Mouse (Mus musculus): ENCODE results near the gene Sufu. TPM values are rescaled to one million over a fixed set of nuclear protein-coding genes. Genes with fewer than 3 reads are reported as not detected.

Gene Sufu
- polyA plus RNA-seq, 1 experiment from 2014 or later: 21.8 TPM

DNA sequence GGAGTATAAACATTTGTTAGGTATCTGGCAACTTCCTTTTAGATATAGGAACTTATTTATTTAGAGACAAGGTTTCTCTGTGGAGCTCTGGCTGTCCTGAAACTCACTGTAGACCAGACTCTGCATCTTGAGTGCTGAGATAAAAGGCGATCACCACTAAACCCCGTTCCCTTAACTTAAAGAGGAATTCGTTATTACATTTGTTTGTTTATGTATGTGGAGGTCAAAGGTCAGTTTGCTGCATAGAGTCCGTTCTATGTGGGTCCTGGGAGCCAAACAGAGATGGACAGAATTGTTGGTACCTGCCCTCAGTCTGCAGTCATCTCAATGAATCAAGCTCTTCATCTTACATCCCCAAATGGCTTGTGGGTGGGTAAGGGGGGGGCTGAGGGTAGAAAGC is 20.8 kb upstream of the Sufu start:
- Histone ChIP-seq H3K4me2 (ENCODE audit: low read length) (no peak overlapping the region), H3K9ac (ENCODE audit: low read length) (no peak overlapping the region), H3K9me3 (replicated peaks; ENCODE audit: control insufficient read depth, low read length) (no peaks in the 10 kb centered on the region), H3K36me3 (ENCODE audit: control insufficient read depth, insufficient read depth, low read length) (peaks cover 49% of the 10 kb centered on the region), H3K27me3 (replicated peaks; ENCODE audit: control insufficient read depth, insufficient read depth, low read length) (no peaks in the 10 kb centered on the region), H3K27ac (ENCODE audit: low read depth, low read length) (no peak overlapping the region), H3K4me1 (ENCODE audit: control insufficient read depth, insufficient read depth, low read length) (no peaks in the 10 kb centered on the region; the same call in 1 of the 2 replicates), H3K4me3 (ENCODE audit: low read depth, low read length) (no peak overlapping the region)
- 66% methylated on average over 4 of the region's 4 CpGs for WGBS
- DNase-seq (ENCODE audit: low spot score) (no peak), ATAC-seq (no peak)

DNA sequence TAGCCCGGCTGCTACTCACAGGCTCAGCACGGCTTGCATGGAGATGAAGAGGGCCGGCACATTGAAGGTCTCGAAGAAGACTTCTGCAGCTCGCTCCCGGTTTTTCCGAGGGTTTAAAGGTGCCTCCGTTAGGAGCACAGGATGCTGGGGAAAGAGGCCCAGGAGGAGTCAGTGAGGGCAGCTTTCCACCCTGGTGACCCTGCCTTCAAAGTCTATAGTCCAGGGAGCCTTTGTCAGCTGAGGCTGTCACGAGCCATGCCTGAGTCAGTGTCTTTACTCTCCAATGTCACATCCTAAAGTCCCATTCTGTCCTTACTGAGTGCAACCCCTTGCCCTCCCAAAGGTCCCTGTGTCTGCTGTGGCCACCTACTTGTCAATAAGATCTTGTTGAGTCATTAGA is 14.4 kb upstream of the Sufu start:
- Histone ChIP-seq H3K27ac (ENCODE audit: low read depth, low read length) (no peak overlapping the region), H3K4me3 (ENCODE audit: low read depth, low read length) (no peak overlapping the region), H3K36me3 (ENCODE audit: control insufficient read depth, insufficient read depth, low read length) (peaks cover 96% of the 10 kb centered on the region), H3K9ac (ENCODE audit: low read length) (no peak overlapping the region), H3K27me3 (replicated peaks; ENCODE audit: control insufficient read depth, insufficient read depth, low read length) (no peaks in the 10 kb centered on the region), H3K4me1 (ENCODE audit: control insufficient read depth, insufficient read depth, low read length) (no peaks in the 10 kb centered on the region), H3K4me2 (ENCODE audit: low read length) (no peak overlapping the region), H3K9me3 (replicated peaks; ENCODE audit: control insufficient read depth, low read length) (no peaks in the 10 kb centered on the region)
- WGBS: 95% methylated on average over 9 of the region's 9 CpGs
- ATAC-seq (no peak), DNase-seq (ENCODE audit: low spot score) (no peak)

DNA sequence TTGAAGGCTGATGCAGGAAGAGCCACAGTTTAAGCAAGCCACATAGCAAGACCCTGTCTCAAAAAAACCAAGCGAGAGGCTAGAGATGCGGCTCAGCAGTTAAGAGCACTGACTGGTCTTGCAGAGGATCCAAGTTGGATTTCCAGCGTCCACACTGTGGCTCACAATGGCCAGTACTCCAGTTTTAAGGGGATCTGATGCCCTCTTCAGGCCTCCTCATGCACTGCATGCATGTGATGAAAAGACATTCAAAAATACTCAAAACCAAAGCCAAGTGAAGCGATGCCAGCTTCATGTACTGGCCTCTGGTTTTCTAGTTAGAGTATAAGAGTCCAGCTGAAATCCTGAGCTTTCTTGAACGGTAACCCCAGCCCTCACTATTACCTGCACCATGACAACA is 6.8 kb upstream of the Sufu start:
- H3K4me3 ChIP-seq (ENCODE audit: low read depth, low read length): no peak overlapping the region
- WGBS: 88% methylated on average over 5 of the region's 5 CpGs

DNA sequence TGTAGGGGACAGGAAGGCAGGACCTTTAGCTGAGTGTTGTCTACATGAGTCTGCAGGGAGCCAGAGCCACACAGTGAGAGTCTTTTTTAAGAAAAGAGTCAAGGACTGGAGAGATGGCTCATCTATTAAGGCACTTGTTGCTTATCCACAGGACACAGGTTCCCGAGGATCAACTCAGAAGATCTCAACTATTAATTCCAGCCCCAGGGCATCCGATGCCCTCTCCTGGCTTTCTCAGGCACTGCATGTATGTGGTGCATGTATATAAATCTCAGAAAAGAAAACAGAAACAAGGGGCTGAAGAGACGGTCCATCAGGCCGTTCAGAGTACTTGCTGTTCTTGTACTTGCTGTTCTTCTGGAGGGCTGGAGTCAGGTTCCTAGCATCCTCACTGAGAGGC is 4.7 kb upstream of the Sufu start:
- no peaks in the 10 kb centered on the region for H3K9me3 ChIP-seq (replicated peaks; ENCODE audit: control insufficient read depth, low read length)
- H3K36me3 ChIP-seq (ENCODE audit: control insufficient read depth, insufficient read depth, low read length): peaks cover 26% of the 10 kb centered on the region
- H3K4me1 ChIP-seq (ENCODE audit: control insufficient read depth, insufficient read depth, low read length): peaks cover 14% of the 10 kb centered on the region
- no peak for ATAC-seq
- H3K27me3 ChIP-seq (replicated peaks; ENCODE audit: control insufficient read depth, insufficient read depth, low read length): no peaks in the 10 kb centered on the region
- no peak overlapping the region for H3K4me2 ChIP-seq (ENCODE audit: low read length)
- no peak overlapping the region for H3K4me3 ChIP-seq (ENCODE audit: low read depth, low read length)
- DNase-seq (ENCODE audit: low spot score): peak; percentile 47
- 41% methylated on average over 4 of the region's 4 CpGs for WGBS
- H3K27ac ChIP-seq (ENCODE audit: low read depth, low read length): no peak overlapping the region
- no peak overlapping the region for H3K9ac ChIP-seq (ENCODE audit: low read length)

More for the DNA sequence above, 6.8 kb upstream of the Sufu start:
- Histone ChIP-seq H3K36me3 (ENCODE audit: control insufficient read depth, insufficient read depth, low read length) (peaks cover 44% of the 10 kb centered on the region), H3K9me3 (replicated peaks; ENCODE audit: control insufficient read depth, low read length) (no peaks in the 10 kb centered on the region), H3K4me1 (ENCODE audit: control insufficient read depth, insufficient read depth, low read length) (peaks cover 12% of the 10 kb centered on the region), H3K27ac (ENCODE audit: low read depth, low read length) (no peak overlapping the region), H3K9ac (ENCODE audit: low read length) (no peak overlapping the region), H3K4me2 (ENCODE audit: low read length) (no peak overlapping the region), H3K27me3 (replicated peaks; ENCODE audit: control insufficient read depth, insufficient read depth, low read length) (no peaks in the 10 kb centered on the region)
- ATAC-seq (no peak), DNase-seq (ENCODE audit: low spot score) (no peak)

DNA sequence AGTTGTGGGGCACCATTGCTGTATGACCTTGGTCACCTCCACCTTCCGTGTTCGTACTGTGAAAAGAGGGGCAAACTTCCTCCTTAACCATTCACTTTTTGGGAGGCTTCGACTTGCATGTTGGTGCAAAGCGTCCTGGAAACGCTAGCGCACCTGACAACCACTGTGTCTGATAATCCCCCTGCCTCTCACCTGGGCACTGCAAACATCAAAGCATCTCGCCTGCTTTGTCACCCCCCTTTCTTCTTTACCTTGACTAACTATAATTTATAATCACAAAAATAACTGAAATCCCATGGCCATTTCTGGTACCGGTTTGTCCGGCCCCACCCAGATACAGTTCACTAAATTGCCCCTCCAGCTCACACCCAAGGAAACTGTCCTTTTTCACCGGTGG is 2.0 kb upstream of the Sufu start:
- H3K4me2 ChIP-seq (ENCODE audit: low read length): peak overlapping the region; percentile 97
- no peaks in the 10 kb centered on the region for H3K27me3 ChIP-seq (replicated peaks; ENCODE audit: control insufficient read depth, insufficient read depth, low read length)
- ATAC-seq: no peak
- H3K27ac ChIP-seq (ENCODE audit: low read depth, low read length): no peak overlapping the region
- no peak for DNase-seq (ENCODE audit: low spot score)
- H3K4me1 ChIP-seq (ENCODE audit: control insufficient read depth, insufficient read depth, low read length): peaks cover 27% of the 10 kb centered on the region
- peak overlapping the region; percentile 63 for H3K9ac ChIP-seq (ENCODE audit: low read length)
- H3K36me3 ChIP-seq (ENCODE audit: control insufficient read depth, insufficient read depth, low read length): peaks cover 16% of the 10 kb centered on the region
- no peaks in the 10 kb centered on the region for H3K9me3 ChIP-seq (replicated peaks; ENCODE audit: control insufficient read depth, low read length)
- WGBS: 8% methylated on average over 10 of the region's 10 CpGs
- peak overlapping the region; percentile 76 for H3K4me3 ChIP-seq (ENCODE audit: low read depth, low read length)

DNA sequence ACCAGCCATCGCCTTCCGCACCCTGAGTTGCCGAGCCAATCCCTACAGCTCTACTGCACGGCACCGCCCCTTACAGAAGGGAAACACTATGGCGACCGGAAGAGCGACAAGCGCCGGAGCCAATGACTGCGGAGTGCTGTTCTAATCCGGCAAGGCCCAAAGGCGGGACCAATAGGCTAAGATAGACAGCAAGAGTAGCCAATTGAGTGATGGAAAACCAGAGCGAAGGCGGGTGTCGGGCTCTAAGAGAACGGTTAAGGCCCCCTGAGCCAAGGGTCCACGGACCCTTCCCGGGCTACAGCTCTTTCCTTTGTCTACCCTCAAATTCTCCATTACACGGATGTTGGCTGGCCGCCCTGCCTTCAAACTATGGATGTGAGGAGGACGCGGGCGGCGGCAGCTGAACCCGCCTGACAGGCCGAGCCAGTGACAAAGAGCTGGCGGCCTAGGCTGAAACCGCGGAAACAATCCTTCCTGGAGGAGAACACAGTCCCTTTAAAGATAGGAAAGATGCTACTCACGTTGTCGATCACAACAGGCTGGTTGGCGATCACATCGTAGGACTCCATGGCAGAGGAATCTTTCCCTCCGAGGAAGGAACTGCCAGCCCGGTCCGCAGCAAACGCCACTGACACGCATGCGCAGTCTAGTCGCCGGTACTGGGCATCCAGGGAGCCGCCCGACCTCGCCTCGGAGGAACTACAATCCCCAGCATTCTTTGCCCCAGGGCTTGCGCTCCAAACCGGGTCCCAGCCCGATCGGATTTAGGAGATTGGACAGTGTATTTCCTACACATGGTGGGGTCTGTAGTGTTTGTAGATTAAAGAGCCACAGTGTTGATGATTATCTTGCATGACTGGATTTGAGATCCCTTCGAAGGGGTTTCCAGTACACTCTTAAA is 1.3 kb upstream of the Sufu start, which contains the start of gene Actr1a:
Actr1a (minus strand) TSS at position 640 of the 901 bp plus-strand sequence.
- H3K27me3 ChIP-seq (replicated peaks; ENCODE audit: control insufficient read depth, insufficient read depth, low read length): no peaks in the 10 kb centered on the region
- peak within 1 kb of the TSS; percentile 84 for H3K27ac ChIP-seq (ENCODE audit: low read depth, low read length)
- peaks cover 29% of the 10 kb centered on the region for H3K4me1 ChIP-seq (ENCODE audit: control insufficient read depth, insufficient read depth, low read length)
- peak within 1 kb of the TSS; percentile 91 for H3K9ac ChIP-seq (ENCODE audit: low read length)
- no peaks in the 10 kb centered on the region for H3K9me3 ChIP-seq (replicated peaks; ENCODE audit: control insufficient read depth, low read length)
- WGBS: under 1% methylated on average over 51 of the region's 51 CpGs
- ATAC-seq: peak; percentile 96
- peaks cover 16% of the 10 kb centered on the region for H3K36me3 ChIP-seq (ENCODE audit: control insufficient read depth, insufficient read depth, low read length)
- DNase-seq (ENCODE audit: low spot score): peak; percentile 100
- H3K4me2 ChIP-seq (ENCODE audit: low read length): peak within 1 kb of the TSS; percentile 97
- H3K4me3 ChIP-seq (ENCODE audit: low read depth, low read length): peak within 1 kb of the TSS; percentile 76

DNA sequence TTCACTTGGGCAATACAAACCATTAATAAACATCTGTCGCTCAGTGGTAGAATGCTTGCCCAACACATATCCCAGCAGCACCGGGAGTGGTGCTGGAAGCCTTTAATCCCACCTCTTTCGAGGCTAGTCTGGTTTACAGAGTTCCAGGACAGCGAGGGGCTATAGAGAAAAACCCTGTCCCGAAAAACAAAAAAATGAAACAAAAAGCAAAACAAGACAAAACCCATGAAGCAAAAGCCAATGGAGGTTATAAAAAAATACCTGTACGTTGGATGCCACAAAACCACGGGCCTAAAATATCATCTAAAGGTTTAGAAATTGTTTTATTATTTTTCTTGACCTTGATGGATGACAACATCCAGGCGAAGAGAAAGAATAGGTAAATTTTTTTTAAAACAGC is 587 bp upstream of the Sufu start:
- ATAC-seq: no peak
- Histone ChIP-seq H3K9ac (ENCODE audit: low read length) (no peak overlapping the region), H3K27me3 (replicated peaks; ENCODE audit: control insufficient read depth, insufficient read depth, low read length) (no peaks in the 10 kb centered on the region), H3K9me3 (replicated peaks; ENCODE audit: control insufficient read depth, low read length) (no peaks in the 10 kb centered on the region), H3K36me3 (ENCODE audit: control insufficient read depth, insufficient read depth, low read length) (peaks cover 15% of the 10 kb centered on the region), H3K4me3 (ENCODE audit: low read depth, low read length) (peak overlapping the region; percentile 76), H3K4me2 (ENCODE audit: low read length) (peak overlapping the region; percentile 44), H3K4me1 (ENCODE audit: control insufficient read depth, insufficient read depth, low read length) (peaks cover 29% of the 10 kb centered on the region), H3K27ac (ENCODE audit: low read depth, low read length) (no peak overlapping the region)
- DNase-seq (ENCODE audit: low spot score): no peak
- 12% methylated on average over 8 of the region's 8 CpGs for WGBS

DNA sequence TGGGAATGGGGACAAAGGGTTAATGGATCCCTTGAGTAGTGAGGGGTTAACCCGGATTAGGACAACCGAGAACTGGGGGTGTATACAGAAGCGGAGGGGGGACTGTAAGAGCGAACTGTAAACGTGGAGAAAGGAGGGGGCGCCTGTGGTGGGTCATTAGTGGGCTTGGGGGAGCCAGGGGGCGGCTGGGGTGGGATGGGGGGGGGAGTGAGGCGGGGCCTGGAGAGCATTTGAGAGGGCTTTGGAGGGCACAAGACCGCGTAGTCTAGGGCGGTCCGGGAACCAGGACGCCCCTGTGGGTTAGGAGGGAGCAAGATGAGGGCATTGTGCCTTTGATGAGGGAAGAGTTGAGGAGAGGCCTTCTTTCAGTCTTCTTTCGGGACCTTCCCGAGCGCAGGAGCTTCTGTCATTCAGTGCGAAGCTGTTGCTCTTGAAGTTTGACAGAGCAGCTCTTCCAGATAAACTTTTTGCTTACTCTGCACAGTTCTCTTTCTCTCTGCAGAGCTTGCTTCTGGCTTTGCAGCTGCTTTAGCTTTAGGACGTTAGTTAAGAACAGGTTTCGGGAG is 823 bp downstream of the Sufu start:
- peak overlapping the region; percentile 85 for H3K9ac ChIP-seq (ENCODE audit: low read length)
- H3K4me1 ChIP-seq (ENCODE audit: control insufficient read depth, insufficient read depth, low read length): peaks cover 29% of the 10 kb centered on the region
- WGBS: 2% methylated on average over 18 of the region's 19 CpGs
- DNase-seq (ENCODE audit: low spot score) (peak; percentile 39), ATAC-seq (no peak)
- H3K27ac ChIP-seq (ENCODE audit: low read depth, low read length): peak overlapping the region; percentile 79
- no peaks in the 10 kb centered on the region for H3K27me3 ChIP-seq (replicated peaks; ENCODE audit: control insufficient read depth, insufficient read depth, low read length)
- H3K4me3 ChIP-seq (ENCODE audit: low read depth, low read length): peak overlapping the region; percentile 80
- H3K9me3 ChIP-seq (replicated peaks; ENCODE audit: control insufficient read depth, low read length): no peaks in the 10 kb centered on the region
- peaks cover 6% of the 10 kb centered on the region for H3K36me3 ChIP-seq (ENCODE audit: control insufficient read depth, insufficient read depth, low read length)
- H3K4me2 ChIP-seq (ENCODE audit: low read length): peak overlapping the region; percentile 68

DNA sequence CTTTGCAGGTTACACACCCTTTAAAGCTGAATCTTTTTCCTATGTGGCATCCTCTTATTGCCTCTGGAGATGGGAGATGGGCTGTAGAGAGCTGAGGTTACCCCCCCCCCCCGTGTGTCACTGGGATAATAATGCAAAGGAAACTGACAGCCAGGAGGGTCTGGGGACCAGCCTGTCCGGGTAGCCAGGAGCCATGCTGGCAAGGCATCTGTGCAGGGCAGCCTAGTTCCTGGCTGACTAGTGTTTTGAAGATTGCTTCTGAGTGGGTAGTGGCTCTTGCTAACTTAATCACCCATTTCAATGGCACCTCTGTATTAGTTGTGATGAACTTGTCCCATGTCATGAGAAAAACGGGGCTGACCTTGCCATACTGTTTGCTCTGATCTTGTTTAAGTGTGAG is 1.7 kb downstream of the Sufu start:
- ATAC-seq (no peak), DNase-seq (ENCODE audit: low spot score) (no peak)
- Histone ChIP-seq H3K36me3 (ENCODE audit: control insufficient read depth, insufficient read depth, low read length) (peaks cover 14% of the 10 kb centered on the region), H3K27me3 (replicated peaks; ENCODE audit: control insufficient read depth, insufficient read depth, low read length) (no peaks in the 10 kb centered on the region), H3K4me1 (ENCODE audit: control insufficient read depth, insufficient read depth, low read length) (peaks cover 27% of the 10 kb centered on the region), H3K9ac (ENCODE audit: low read length) (peak overlapping the region; percentile 85), H3K27ac (ENCODE audit: low read depth, low read length) (no peak overlapping the region), H3K4me2 (ENCODE audit: low read length) (peak overlapping the region; percentile 68), H3K9me3 (replicated peaks; ENCODE audit: control insufficient read depth, low read length) (no peaks in the 10 kb centered on the region), H3K4me3 (ENCODE audit: low read depth, low read length) (peak overlapping the region; percentile 80)
- WGBS: 43% methylated on average over 3 of the region's 3 CpGs

Measured in forebrain, embryonic 14.5 days (tissue).